Mouse (Mus musculus) gastrocnemius, adult 8-10 months (tissue): ENCODE data around the gene Plxna2. TPM values are rescaled to one million over a fixed set of nuclear protein-coding genes. Genes with fewer than 3 reads are reported as not detected.

Experiments used
- DNase-seq, 2 experiments: peaks; one replicate each; pipeline ENCODE4 v3.0.0; 2022; ENCODE audit warnings: low spot score in 2 of 2
- total RNA-seq, 4 experiments: library from RNA; stranded (reverse); gene quantifications; 2 replicates each; pipeline ENCODE4 v1.2.4; 2022

The Plxna2 gene
- 1 to 10 TPM; 4.8 to 8.1 (median 5.2) TPM for total RNA-seq

GRCm38 (mm10) chr1:194617918-194618317, at the start of gene Plxna2:
TSS of gene Plxna2 (plus strand) at chr1:194618218.
- no peak for DNase-seq

- DNase-seq, result no peak
These were observed 44.1 kb upstream of the Plxna2 start for GRCm38 (mm10) chr1:194573870-194574269.

GRCm38 (mm10) chr1:194578270-194578669, 39.7 kb upstream of the Plxna2 start:
- DNase-seq, result no peak

- no peak for DNase-seq
These were observed 37.5 kb upstream of the Plxna2 start for GRCm38 (mm10) chr1:194580539-194580938.

- no peak for DNase-seq
These were observed 31.3 kb upstream of the Plxna2 start for GRCm38 (mm10) chr1:194586670-194587069.

GRCm38 (mm10) chr1:194587532-194587931, 30.5 kb upstream of the Plxna2 start:
- DNase-seq, result peak in 1 of 2 experiments; percentile 10

GRCm38 (mm10) chr1:194587956-194588668, 29.9 kb upstream of the Plxna2 start:
- no peak for DNase-seq

- no peak for DNase-seq
These were observed 29.1 kb upstream of the Plxna2 start for GRCm38 (mm10) chr1:194588711-194589451.

GRCm38 (mm10) chr1:194593155-194593554, 24.9 kb upstream of the Plxna2 start:
- DNase-seq, result no peak

GRCm38 (mm10) chr1:194607406-194608261, 10.4 kb upstream of the Plxna2 start:
- no peak for DNase-seq

GRCm38 (mm10) chr1:194610516-194610915, 7.5 kb upstream of the Plxna2 start:
- DNase-seq, result no peak

GRCm38 (mm10) chr1:194612628-194613027, 5.4 kb upstream of the Plxna2 start:
- DNase-seq, result no peak

- no peak for DNase-seq
These were observed 4.7 kb upstream of the Plxna2 start for GRCm38 (mm10) chr1:194613271-194613834.

GRCm38 (mm10) chr1:194613923-194614830, 3.8 kb upstream of the Plxna2 start:
- no peak for DNase-seq

GRCm38 (mm10) chr1:194616136-194616535, 1.9 kb upstream of the Plxna2 start:
- DNase-seq, result no peak

- peak; percentile 47 to 60 for DNase-seq
These were observed 858 bp downstream of the Plxna2 start for GRCm38 (mm10) chr1:194618841-194619311.

- DNase-seq, result peak; percentile 70 to 76
These were observed 1.6 kb downstream of the Plxna2 start for GRCm38 (mm10) chr1:194619353-194620244.

- DNase-seq, result peak; percentile 25 to 49
These were observed 2.4 kb downstream of the Plxna2 start for GRCm38 (mm10) chr1:194620245-194620991.
